Mouse (Mus musculus) midbrain, embryonic 10.5 days (tissue): ENCODE data around the gene Erlin1. TPM values are rescaled to one million over a fixed set of nuclear protein-coding genes. Genes with fewer than 3 reads are reported as not detected.
A peak's percentile ranks its signal among the peaks of the same experiment; 100 is the strongest.

ENCODE experiments used
- DNase-seq: peaks from one replicate; pipeline ENCODE4 v3.0.0-alpha.2; 2017; ENCODE audit warnings: low spot score
- H3K27ac ChIP-seq: fragments of 300-500 bp; sonication (generic); replicated peaks from 2 replicates; pipeline ENCODE4 v1.5.1; 2016; ENCODE audit warnings: mild to moderate bottlenecking
- H3K27me3 ChIP-seq: fragments of 300-500 bp; sonication (generic); 2 replicates; pipeline ENCODE4 v1.6.1; 2016; ENCODE audit warnings: low read depth, mild to moderate bottlenecking; ENCODE audit not compliant: poor library complexity, severe bottlenecking
- H3K36me3 ChIP-seq: fragments of 300-500 bp; sonication (generic); 2 replicates; pipeline ENCODE4 v1.6.1; 2016; ENCODE audit warnings: mild to moderate bottlenecking, moderate library complexity
- H3K4me1 ChIP-seq: fragments of 300-500 bp; sonication (generic); 2 replicates; pipeline ENCODE4 v1.6.1; 2016
- H3K4me3 ChIP-seq: fragments of 300-500 bp; sonication (generic); 2 replicates; pipeline ENCODE4 v1.5.1; 2016; ENCODE audit warnings: mild to moderate bottlenecking, moderate library complexity
- H3K9me3 ChIP-seq: fragments of 300-500 bp; sonication (generic); replicated peaks from 2 replicates; pipeline ENCODE4 v1.6.1; 2016; ENCODE audit warnings: mild to moderate bottlenecking
- WGBS: fragments of 180-500 bp; shearing (Covaris S2); methylation state at CpG from one replicate; pipeline ENCODE4 v1.1.7; 2016; 5-methylcytosine and 5-hydroxymethylcytosine counted together
- polyA plus RNA-seq: library from polyadenylated mRNA; unstranded; fragments of >200 nt; fragmentation: Nextera tagmentation; extraction: Ambion mirVana; gene quantifications from 2 replicates; pipeline ENCODE4 v1.2.1, GENCODE M21; 2016

Erlin1 gene
- polyA plus RNA-seq: 22.2 and 23.6 TPM in 2 replicates

- Histone ChIP-seq H3K27ac (peak within 1 kb of the TSS; percentile 86), H3K4me3 (peak within 1 kb of the TSS; percentile 82), H3K9me3 (no peaks in the 10 kb centered on the region), H3K36me3 (peaks cover 12% of the 10 kb centered on the region; the same call in 1 of the 2 replicates), H3K27me3 (peaks cover 8% of the 10 kb centered on the region; the same call in 1 of the 2 replicates), H3K4me1 (peaks cover 23% of the 10 kb centered on the region)
- DNase-seq: peak; percentile 87
- under 1% methylated on average over 75 of the region's 75 CpGs for WGBS
These were observed at the start of gene Erlin1 for GRCm38 (mm10) chr19:44069121-44069913. Erlin1 (minus strand) TSS chr19:44069785.

GRCm38 (mm10) chr19:44117793-44118192 is 48.2 kb upstream of the Erlin1 start:
- Histone ChIP-seq H3K27ac (no peak overlapping the region), H3K4me1 (no peaks in the 10 kb centered on the region), H3K4me3 (no peak overlapping the region), H3K27me3 (no peaks in the 10 kb centered on the region), H3K36me3 (peaks cover 95% of the 10 kb centered on the region), H3K9me3 (no peaks in the 10 kb centered on the region)
- DNase-seq: no peak

- Histone ChIP-seq H3K27me3 (no peaks in the 10 kb centered on the region), H3K9me3 (no peaks in the 10 kb centered on the region), H3K4me3 (no peak overlapping the region), H3K4me1 (peaks cover 9% of the 10 kb centered on the region), H3K27ac (no peak overlapping the region), H3K36me3 (peaks cover 77% of the 10 kb centered on the region)
- WGBS: 63% methylated on average over 7 of the region's 7 CpGs
- peak; percentile 44 for DNase-seq
These were observed 42.1 kb upstream of the Erlin1 start for GRCm38 (mm10) chr19:44111706-44112105.

DNA sequence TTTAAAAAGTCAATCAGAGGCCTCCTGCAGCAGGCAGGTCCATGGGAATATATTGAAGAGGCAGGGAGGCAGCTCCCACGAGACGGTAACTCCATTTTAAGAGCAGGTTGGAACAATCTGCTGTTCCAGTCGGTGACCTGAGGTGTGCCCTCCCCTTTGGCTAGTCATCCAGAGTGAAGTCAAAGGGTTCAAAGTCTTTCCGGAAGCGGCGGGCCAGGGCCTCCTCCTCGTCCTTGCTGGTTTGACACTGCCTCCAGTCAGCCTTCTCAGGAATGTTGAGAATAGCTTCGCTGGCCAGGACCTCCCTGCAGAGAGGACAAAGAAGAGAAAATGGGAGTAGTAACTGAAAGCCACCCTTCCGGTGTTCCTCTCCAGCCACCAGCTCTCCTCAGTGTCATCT is 40.8 kb upstream of the Erlin1 start:
- no peaks in the 10 kb centered on the region for H3K9me3 ChIP-seq
- no peak overlapping the region for H3K4me3 ChIP-seq
- peaks cover 66% of the 10 kb centered on the region for H3K36me3 ChIP-seq
- WGBS: 92% methylated on average over 9 of the region's 9 CpGs
- no peaks in the 10 kb centered on the region for H3K27me3 ChIP-seq
- H3K4me1 ChIP-seq: peaks cover 23% of the 10 kb centered on the region
- no peak for DNase-seq
- H3K27ac ChIP-seq: no peak overlapping the region

DNA sequence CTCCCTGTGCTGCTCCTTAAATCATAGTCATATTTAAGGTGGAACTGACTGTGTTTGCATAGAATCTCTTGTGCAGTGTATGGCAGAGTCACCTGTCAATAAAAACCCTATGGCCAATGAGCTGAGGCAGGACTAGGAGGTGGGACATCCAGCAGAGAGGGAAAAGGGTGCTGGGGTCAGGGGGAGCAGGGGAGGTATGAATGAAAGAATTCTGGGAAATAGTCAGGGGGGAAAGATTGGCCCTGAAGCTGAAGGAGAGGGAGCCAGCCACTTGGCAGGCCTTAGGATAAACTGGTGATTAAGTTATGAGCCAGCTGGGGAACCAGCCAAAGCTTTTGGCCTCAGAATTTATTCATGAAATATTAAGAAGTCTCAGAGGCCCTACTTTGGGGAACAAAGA is 39.4 kb upstream of the Erlin1 start:
- peaks cover 23% of the 10 kb centered on the region for H3K4me1 ChIP-seq
- H3K36me3 ChIP-seq: peaks cover 52% of the 10 kb centered on the region

DNA sequence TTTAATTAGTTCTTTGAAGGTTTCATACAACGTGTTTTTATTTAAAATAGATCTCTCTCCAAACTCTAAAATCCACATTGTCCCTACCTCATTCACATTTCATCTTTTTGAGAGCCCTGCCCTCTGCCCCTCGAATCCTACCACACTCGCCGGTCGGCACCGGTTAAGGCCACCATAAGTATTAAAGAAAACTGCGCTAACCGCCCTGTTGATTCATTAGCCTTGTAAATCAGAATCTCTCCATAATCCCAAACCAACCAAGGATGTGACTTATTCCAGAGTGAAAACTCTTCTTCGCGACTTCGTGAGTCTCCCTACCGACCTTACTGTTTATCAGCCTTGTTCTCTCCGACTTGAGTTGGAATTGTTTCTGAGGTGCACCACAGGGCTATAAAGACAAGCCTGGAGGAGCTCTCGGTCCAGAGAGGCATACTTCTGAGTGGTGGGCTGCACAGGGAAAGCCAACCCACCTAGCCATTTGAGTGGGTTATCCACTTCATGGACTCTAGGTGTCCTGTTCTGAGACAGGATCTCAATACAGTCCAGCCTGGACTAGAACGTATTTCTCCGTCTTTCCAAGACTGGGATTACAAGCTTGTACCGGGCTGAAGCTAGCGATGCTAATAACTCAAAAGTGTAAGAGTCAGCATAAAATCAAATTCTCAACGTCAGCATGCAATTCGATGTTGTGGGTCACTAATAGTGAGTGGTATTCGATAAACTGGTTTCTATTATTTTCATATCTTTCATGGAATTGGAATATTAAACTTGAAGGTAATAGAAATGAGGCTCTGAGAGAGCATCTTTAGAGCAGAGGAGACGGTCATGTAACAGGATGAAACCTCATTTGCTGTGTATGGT is 38.3 kb upstream of the Erlin1 start:
- Histone ChIP-seq H3K4me3 (peak overlapping the region; percentile 99), H3K27ac (peak overlapping the region; percentile 95), H3K4me1 (peaks cover 23% of the 10 kb centered on the region), H3K9me3 (no peaks in the 10 kb centered on the region), H3K27me3 (no peaks in the 10 kb centered on the region), H3K36me3 (peaks cover 44% of the 10 kb centered on the region)
- 31% methylated on average over 22 of the region's 22 CpGs for WGBS
- no peak for DNase-seq

More for the DNA sequence above, 39.4 kb upstream of the Erlin1 start:
- Histone ChIP-seq H3K9me3 (no peaks in the 10 kb centered on the region), H3K27ac (no peak overlapping the region), H3K27me3 (no peaks in the 10 kb centered on the region), H3K4me3 (no peak overlapping the region)
- no peak for DNase-seq

GRCm38 (mm10) chr19:44106831-44107660 is 37.5 kb upstream of the Erlin1 start, which contains the start of gene Chuk:
Chuk (minus strand) TSS chr19:44107480.
- H3K27ac ChIP-seq: peak within 1 kb of the TSS; percentile 95
- H3K4me1 ChIP-seq: peaks cover 23% of the 10 kb centered on the region
- no peaks in the 10 kb centered on the region for H3K27me3 ChIP-seq
- no peaks in the 10 kb centered on the region for H3K9me3 ChIP-seq
- DNase-seq: peak; percentile 97
- WGBS: 2% methylated on average over 67 of the region's 67 CpGs
- H3K36me3 ChIP-seq: peaks cover 41% of the 10 kb centered on the region
- peak within 1 kb of the TSS; percentile 99 for H3K4me3 ChIP-seq

GRCm38 (mm10) chr19:44104393-44104792 is 34.8 kb upstream of the Erlin1 start:
- H3K36me3 ChIP-seq: peaks cover 37% of the 10 kb centered on the region
- no peak for DNase-seq
- WGBS: 88% methylated on average over 1 of the region's 1 CpGs
- H3K27ac ChIP-seq: no peak overlapping the region
- H3K4me3 ChIP-seq: no peak overlapping the region
- H3K9me3 ChIP-seq: no peaks in the 10 kb centered on the region
- H3K4me1 ChIP-seq: peaks cover 23% of the 10 kb centered on the region
- no peaks in the 10 kb centered on the region for H3K27me3 ChIP-seq

DNA sequence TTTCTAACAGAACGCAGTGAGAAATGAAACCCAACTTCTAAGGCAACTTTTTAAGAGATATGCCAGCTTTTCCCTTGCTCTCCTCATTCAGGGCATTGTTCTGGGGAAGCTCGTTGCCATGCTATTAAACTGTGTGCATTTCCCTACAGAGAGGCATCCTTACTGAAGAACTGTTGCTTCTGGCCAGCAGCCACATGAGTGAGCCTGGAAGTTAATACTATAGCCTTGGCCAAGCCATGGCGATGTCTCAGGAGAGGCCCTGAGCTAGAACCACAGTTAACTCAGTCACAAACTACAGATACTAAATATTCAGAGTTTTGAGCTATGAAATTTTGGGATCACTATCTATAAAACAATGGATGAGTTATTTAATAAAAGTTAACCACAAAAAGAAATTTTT is 33.4 kb upstream of the Erlin1 start:
- Histone ChIP-seq H3K36me3 (peaks cover 42% of the 10 kb centered on the region), H3K4me1 (peaks cover 19% of the 10 kb centered on the region), H3K4me3 (no peak overlapping the region), H3K27me3 (no peaks in the 10 kb centered on the region), H3K27ac (no peak overlapping the region), H3K9me3 (no peaks in the 10 kb centered on the region)
- WGBS: 95% methylated on average over 3 of the region's 3 CpGs
- no peak for DNase-seq

GRCm38 (mm10) chr19:44100840-44101239 is 31.3 kb upstream of the Erlin1 start:
- no peak overlapping the region for H3K4me3 ChIP-seq
- no peaks in the 10 kb centered on the region; the same call in 1 of the 2 replicates for H3K9me3 ChIP-seq
- no peaks in the 10 kb centered on the region for H3K27me3 ChIP-seq
- no peak for DNase-seq
- peaks cover 63% of the 10 kb centered on the region for H3K36me3 ChIP-seq
- H3K4me1 ChIP-seq: peaks cover 5% of the 10 kb centered on the region
- H3K27ac ChIP-seq: no peak overlapping the region

GRCm38 (mm10) chr19:44086278-44086677 is 16.7 kb upstream of the Erlin1 start:
- H3K4me1 ChIP-seq: peaks cover 20% of the 10 kb centered on the region
- no peaks in the 10 kb centered on the region for H3K9me3 ChIP-seq
- DNase-seq: no peak
- no peaks in the 10 kb centered on the region for H3K27me3 ChIP-seq
- 25% methylated on average over 3 of the region's 3 CpGs for WGBS
- no peak overlapping the region for H3K4me3 ChIP-seq
- peaks cover 77% of the 10 kb centered on the region for H3K36me3 ChIP-seq
- H3K27ac ChIP-seq: peak overlapping the region; percentile 79

DNA sequence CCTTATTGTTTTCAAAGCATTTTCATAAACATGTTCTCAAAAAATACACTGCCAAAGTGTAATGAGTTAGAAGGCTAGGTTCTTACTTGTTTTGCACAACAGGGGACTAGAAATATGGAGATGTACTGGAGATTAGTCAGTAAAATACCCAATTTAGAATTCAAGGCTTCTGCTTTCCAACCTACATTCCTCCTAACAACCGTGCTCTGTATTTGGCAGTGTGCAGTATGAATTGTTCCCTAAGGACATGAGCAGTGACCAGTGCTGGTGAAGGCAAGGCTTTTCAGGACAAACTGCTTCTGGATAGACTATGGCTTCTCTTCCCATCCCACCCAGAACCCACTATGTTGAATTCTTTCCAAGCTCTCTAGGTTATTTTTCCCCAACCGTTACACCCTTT is 11.3 kb upstream of the Erlin1 start:
- WGBS: 91% methylated on average over 2 of the region's 2 CpGs
- no peak for DNase-seq
- H3K36me3 ChIP-seq: peaks cover 92% of the 10 kb centered on the region

More for the DNA sequence above, 11.3 kb upstream of the Erlin1 start:
- Histone ChIP-seq H3K27me3 (no peaks in the 10 kb centered on the region), H3K4me1 (peaks cover 8% of the 10 kb centered on the region), H3K27ac (no peak overlapping the region), H3K4me3 (no peak overlapping the region), H3K9me3 (no peaks in the 10 kb centered on the region)
